Mouse (Mus musculus) heart, postnatal 36 days (tissue): Measurements from ENCODE around the gene Slc39a3. TPM values are rescaled to one million over a fixed set of nuclear protein-coding genes. Genes with fewer than 3 reads are reported as not detected.

Experiments
- DNase-seq, 2 experiments: peaks; one replicate each; pipeline ENCODE4 v3.0.0; 2021 to 2022
- intact Hi-C: fragments of 180-260 bp; cut with DNase I; formaldehyde crosslinking; loops from one replicate; pipeline ENCODE4 v1.15.1; 2025
- total RNA-seq, 2 experiments: library from RNA; stranded (reverse); gene quantifications; 2 replicates each; pipeline ENCODE4 v1.2.3; 2021

The Slc39a3 gene
- total RNA-seq, 2 experiments from 2014 or later: 14.5 to 14.6 TPM

- no peak for DNase-seq
- intact Hi-C loops: no loop called here
Measured at GRCm38 (mm10) chr10:80989446-80989845, 47.8 kb downstream of the Slc39a3 start.

- peak; percentile 85 to 87 for DNase-seq
- intact Hi-C loops: loop anchor here (1.0 kb wide), 1 partner anchor 60 kb away; no protein-coding TSS in a partner anchor
Measured at GRCm38 (mm10) chr10:80987709-80988441, 49.4 kb downstream of the Slc39a3 start.

GRCm38 (mm10) chr10:80986754-80987153 is 50.5 kb downstream of the Slc39a3 start:
- peak; percentile 40 to 52 for DNase-seq
- intact Hi-C loops: no loop called here

- intact Hi-C loops: no loop called here
- DNase-seq: no peak
Measured at GRCm38 (mm10) chr10:80985970-80986701, 51.1 kb downstream of the Slc39a3 start.

- intact Hi-C loops: no loop called here
- peak in 1 of 2 experiments; percentile 45 for DNase-seq
Measured at GRCm38 (mm10) chr10:80985241-80985969, 51.8 kb downstream of the Slc39a3 start.

GRCm38 (mm10) chr10:80984223-80984622 is 53.0 kb downstream of the Slc39a3 start:
- intact Hi-C loops: no loop called here
- DNase-seq: no peak

GRCm38 (mm10) chr10:80982381-80982780 is 54.8 kb downstream of the Slc39a3 start:
- no peak for DNase-seq
- intact Hi-C loops: no loop called here

GRCm38 (mm10) chr10:80981564-80982112 is 55.6 kb downstream of the Slc39a3 start:
- intact Hi-C loops: no loop called here

More at GRCm38 (mm10) chr10:80981564-80982112, 55.6 kb downstream of the Slc39a3 start:
- DNase-seq: no peak

Other genes starting within 250 kb of the Slc39a3 start
- gene Sf3a2, start 239.2 kb downstream of the Slc39a3 start, total RNA-seq: 10 to 100 TPM; 29.5 to 29.7 TPM
- 10 to 100 TPM; 29.3 to 31.3 TPM for gene Plekhj1, start 238.8 kb downstream of the Slc39a3 start, total RNA-seq
- under 1 TPM; 0.22 to 0.53 TPM for gene Amh, start 232.2 kb downstream of the Slc39a3 start, total RNA-seq
- gene Jsrp1, start 223.9 kb downstream of the Slc39a3 start, total RNA-seq: under 1 TPM in 1 of 2 experiments, not detected in 1; 0.46 TPM
- gene Oaz1, start 210.8 kb downstream of the Slc39a3 start, total RNA-seq: 100 to 1,000 TPM; 850 to 884 TPM
- 1 to 10 TPM; 6.4 to 8.9 TPM for gene Lingo3, start 193.4 kb downstream of the Slc39a3 start, total RNA-seq
- 10 to 100 TPM; 19.6 to 25.4 TPM for gene Lsm7, start 182.2 kb downstream of the Slc39a3 start, total RNA-seq
- gene Sppl2b, start 182.2 kb downstream of the Slc39a3 start, total RNA-seq: 10 to 100 TPM; 15.6 to 19.1 TPM
- gene Tmprss9, start 165.6 kb downstream of the Slc39a3 start, total RNA-seq: not detected
- gene Timm13, start 136.5 kb downstream of the Slc39a3 start, total RNA-seq: 100 to 1,000 TPM; 129 to 145 TPM
- gene Lmnb2, start 119.2 kb downstream of the Slc39a3 start, total RNA-seq: 1 to 10 TPM; 3.6 to 4.9 TPM
- 10 to 100 TPM; 11.0 to 18.7 TPM for gene Gadd45b, start 107.4 kb downstream of the Slc39a3 start, total RNA-seq
- gene Gng7, start 22.5 kb downstream of the Slc39a3 start, total RNA-seq: under 1 TPM; 0.22 to 0.67 TPM
- not detected for gene Diras1, start 11.8 kb downstream of the Slc39a3 start, total RNA-seq
- 10 to 100 TPM; 96.1 to 99.9 TPM for gene Sgta, start 22.8 kb upstream of the Slc39a3 start, total RNA-seq
- 10 to 100 TPM; 11.9 to 13.1 TPM for gene Thop1, start 32.6 kb upstream of the Slc39a3 start, total RNA-seq
- 1 to 10 TPM in 1 of 2 experiments, under 1 TPM in 1; 0.95 to 1.1 TPM for gene Creb3l3, start 61.4 kb upstream of the Slc39a3 start, total RNA-seq
- 100 to 1,000 TPM; 113 to 125 TPM for gene Map2k2, start 68.5 kb upstream of the Slc39a3 start, total RNA-seq
- 10 to 100 TPM; 37.9 to 39.5 TPM for gene Zbtb7a, start 97.8 kb upstream of the Slc39a3 start, total RNA-seq
- 10 to 100 TPM; 14.0 to 17.1 TPM for gene Pias4, start 130.5 kb upstream of the Slc39a3 start, total RNA-seq
- 1,000 to 10,000 TPM; 1,005 to 1,085 TPM for gene Eef2, start 139.2 kb upstream of the Slc39a3 start, total RNA-seq
- gene Dapk3, start 145.6 kb upstream of the Slc39a3 start, total RNA-seq: 10 to 100 TPM; 31.0 to 31.3 TPM
- gene 4930442H23Rik, start 146.4 kb upstream of the Slc39a3 start, total RNA-seq: not detected
- gene Nmrk2, start 164.6 kb upstream of the Slc39a3 start, total RNA-seq: 1 to 10 TPM; 7.8 to 7.9 TPM
- gene Atcay, start 193.4 kb upstream of the Slc39a3 start, total RNA-seq: under 1 TPM in 1 of 2 experiments, not detected in 1; 0.11 TPM
- gene Zfr2, start 195.7 kb upstream of the Slc39a3 start, total RNA-seq: 1 to 10 TPM; 2.5 to 3.6 TPM
- gene Matk, start 215.5 kb upstream of the Slc39a3 start, total RNA-seq: under 1 TPM; 0.39 to 0.41 TPM
- 10 to 100 TPM; 95.2 to 97.4 TPM for gene Mrpl54, start 229.5 kb upstream of the Slc39a3 start, total RNA-seq
- gene Apba3, start 229.5 kb upstream of the Slc39a3 start, total RNA-seq: 100 to 1,000 TPM; 102 to 108 TPM